Mouse (Mus musculus) stomach, postnatal 0 days (tissue): Measurements from ENCODE around the gene Tanc1. TPM values are rescaled to one million over a fixed set of nuclear protein-coding genes. Genes with fewer than 3 reads are reported as not detected.

ENCODE experiments used
- ATAC-seq: fragments of 200-750 bp; cut with Nextera tagmentation; 2 replicates; pipeline ENCODE4 v1.8.0; 2017; ENCODE audit not compliant: low FRiP score, low TSS enrichment
- DNase-seq: peaks from one replicate; pipeline ENCODE4 v3.0.0-alpha.2; 2016; ENCODE audit warnings: low spot score
- H3K27ac ChIP-seq: fragments of 300-500 bp; sonication (generic); replicated peaks from 2 replicates; pipeline ENCODE4 v1.5.1; 2014; ENCODE audit warnings: mild to moderate bottlenecking, control low read depth
- H3K27me3 ChIP-seq: fragments of 300-500 bp; sonication (generic); 2 replicates; pipeline ENCODE4 v1.6.1; 2014; ENCODE audit warnings: low read length; ENCODE audit not compliant: control insufficient read depth, insufficient read depth
- H3K36me3 ChIP-seq: fragments of 300-500 bp; sonication (generic); 2 replicates; pipeline ENCODE4 v1.6.1; 2014; ENCODE audit warnings: low read length, mixed read lengths; ENCODE audit not compliant: control insufficient read depth, insufficient read depth
- H3K4me1 ChIP-seq: fragments of 300-500 bp; sonication (generic); replicated peaks from 2 replicates; pipeline ENCODE4 v1.6.1; 2014; ENCODE audit warnings: antibody characterized with exemption; ENCODE audit not compliant: control insufficient read depth, insufficient read depth
- H3K4me2 ChIP-seq: fragments of 300-500 bp; sonication (generic); replicated peaks from 2 replicates; pipeline ENCODE4 v1.6.1; 2014; ENCODE audit warnings: low read depth, mild to moderate bottlenecking, control low read depth, moderate library complexity
- H3K4me3 ChIP-seq: fragments of 300-500 bp; sonication (generic); 2 replicates; pipeline ENCODE4 v1.5.1; 2014; ENCODE audit warnings: low read depth, low read length, control low read depth
- H3K9ac ChIP-seq: fragments of 300-500 bp; sonication (generic); 2 replicates; pipeline ENCODE4 v1.6.1; 2014; ENCODE audit warnings: mild to moderate bottlenecking, low read length, control low read depth, mixed read lengths
- H3K9me3 ChIP-seq: fragments of 300-500 bp; sonication (generic); 2 replicates; pipeline ENCODE4 v1.6.1; 2016; ENCODE audit warnings: low read length; ENCODE audit not compliant: control insufficient read depth
- CTCF ChIP-seq: IDR thresholded peaks from 2 replicates; pipeline ENCODE4 v1.5.1; 2016; ENCODE audit warnings: antibody characterized with exemption, low read depth, mild to moderate bottlenecking, moderate library complexity
- EP300 ChIP-seq: optimal IDR thresholded peaks from 2 replicates; pipeline ENCODE3; 2016; ENCODE audit warnings: antibody characterized with exemption
- WGBS: fragments of 180-500 bp; shearing (Covaris S2); extraction: QIAGEN DNeasy Blood & Tissue Kit; methylation state at CpG from one replicate; pipeline ENCODE4 v1.1.7; 2014; 5-methylcytosine and 5-hydroxymethylcytosine counted together
- polyA plus RNA-seq: library from polyadenylated mRNA; unstranded; fragments of >200 nt; fragmentation: Nextera tagmentation; extraction: Ambion mirVana; gene quantifications from 2 replicates; pipeline ENCODE4 v1.2.1, GENCODE M21; 2015

The Tanc1 gene
- polyA plus RNA-seq, 1 experiment from 2014 or later = 13.4 TPM

- H3K36me3 ChIP-seq = no peaks in the 10 kb centered on the region
- peak overlapping the region; percentile 67 for H3K4me2 ChIP-seq
- DNase-seq (no peak), ATAC-seq (peak; percentile 40)
- H3K4me1 ChIP-seq = no peaks in the 10 kb centered on the region
- no peaks in the 10 kb centered on the region for H3K27me3 ChIP-seq
- WGBS = 38% methylated on average over 8 of the region's 8 CpGs
- H3K9me3 ChIP-seq = no peaks in the 10 kb centered on the region
- TF ChIP-seq CTCF (no peak), EP300 (no peak)
- peak overlapping the region; percentile 84 for H3K4me3 ChIP-seq
- H3K9ac ChIP-seq = peak overlapping the region; percentile 94; the same call in 1 of the 2 replicates
- H3K27ac ChIP-seq = no peak overlapping the region; the same call in 1 of the 2 replicates
Observed at GRCm38 (mm10) chr2:59882742-59883281, 271.0 kb downstream of the Tanc1 start.

DNA sequence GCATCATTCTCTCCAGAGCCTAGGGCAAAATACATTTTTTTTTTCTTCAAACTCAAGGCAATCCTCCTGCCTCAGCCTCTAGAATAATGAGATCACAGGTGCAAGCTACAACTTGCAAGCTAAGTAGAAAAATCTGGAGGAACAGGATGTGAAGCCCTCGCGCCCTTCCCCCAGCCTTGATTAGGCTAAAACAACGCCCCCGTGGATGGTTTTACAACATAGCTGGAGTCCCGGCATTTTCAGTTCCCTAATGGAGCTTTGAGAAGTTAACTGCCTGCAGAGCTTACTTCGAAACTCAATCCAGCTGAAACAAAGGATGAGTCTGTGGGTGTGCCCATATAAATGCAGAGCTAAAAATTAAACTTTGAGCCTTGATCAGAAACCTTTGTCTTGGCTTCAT, 277.9 kb downstream of the Tanc1 start:
- TF ChIP-seq EP300 (no peak), CTCF (no peak)
- WGBS = 91% methylated on average over 6 of the region's 6 CpGs
- DNase-seq (no peak), ATAC-seq (no peak)
- H3K4me2 ChIP-seq = no peak overlapping the region
- H3K27ac ChIP-seq = no peak overlapping the region
- H3K4me3 ChIP-seq = no peak overlapping the region
- no peaks in the 10 kb centered on the region for H3K4me1 ChIP-seq
- no peaks in the 10 kb centered on the region for H3K9me3 ChIP-seq
- H3K36me3 ChIP-seq = no peaks in the 10 kb centered on the region
- H3K27me3 ChIP-seq = no peaks in the 10 kb centered on the region
- H3K9ac ChIP-seq = no peak overlapping the region

Other genes with a start within 250 kb of the Tanc1 start
- 472 and 547 TPM in 2 replicates for gene Dapl1, start 127.4 kb upstream of the Tanc1 start, polyA plus RNA-seq